In the genomic region with DNA sequence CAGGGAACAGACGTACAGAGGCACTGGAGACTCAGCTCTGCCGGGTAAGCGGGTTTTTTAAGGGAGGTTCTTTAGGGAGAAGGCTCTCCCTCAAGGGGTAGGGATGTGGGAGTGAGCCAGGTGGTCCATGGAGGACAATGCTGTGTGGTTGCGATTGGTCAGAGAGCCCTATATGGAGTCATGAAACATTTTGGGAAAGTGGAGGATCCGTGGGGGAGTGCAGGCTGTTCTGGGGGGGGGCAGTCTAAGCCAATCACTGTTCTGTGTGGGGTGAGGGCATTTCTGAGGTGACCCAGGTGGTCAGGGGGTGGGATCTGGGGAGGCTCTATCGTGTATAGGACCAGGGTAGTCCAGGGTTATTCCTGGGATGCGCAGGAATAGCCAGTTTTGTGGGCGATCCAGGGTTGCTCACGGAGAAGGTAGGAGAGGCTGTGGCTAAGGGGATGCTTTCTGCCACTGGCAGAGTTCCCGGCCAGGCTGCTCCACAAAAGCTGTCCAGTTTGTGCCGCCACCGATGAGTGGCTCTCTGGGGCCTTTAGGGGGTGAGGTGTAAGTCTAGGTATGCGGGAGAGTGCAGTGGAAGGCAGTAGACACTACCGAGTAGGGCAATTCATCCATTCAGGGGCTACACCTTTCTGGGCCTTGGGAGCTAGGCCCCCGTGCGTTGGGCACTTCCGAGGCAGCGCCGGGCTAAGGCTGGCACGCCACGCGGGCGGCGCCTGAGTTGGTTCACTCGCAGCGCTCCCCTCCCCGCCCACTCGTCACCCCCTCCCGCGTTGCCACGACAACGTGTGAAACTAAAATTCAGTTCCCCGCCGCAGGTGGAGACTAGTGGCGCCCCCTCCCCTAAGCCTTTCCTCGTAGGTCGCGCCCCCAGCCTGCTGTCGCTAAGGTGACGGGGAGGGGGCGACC, we compare ENCODE assay signal across 8 mouse cellular contexts. TPM values are rescaled to one million over a fixed set of nuclear protein-coding genes. Genes with fewer than 3 reads are reported as not detected.
DNase-seq lines count a peak whose midpoint lies in the region; ATAC-seq lines count a peak whose summit lies in the region.

No protein-coding gene starts in this region.

- ATAC-seq in heart, embryonic 13.5 days (ENCODE audit: extremely low read depth, insufficient number of reproducible peaks, low FRiP score, low TSS enrichment) = no peak
- ATAC-seq in liver, embryonic 13.5 days (ENCODE audit: low read depth) = peak; percentile 13; the same call in 1 of the 2 replicates

- H3K4me2 ChIP-seq in heart, embryonic 13.5 days = peak overlapping the region; percentile 90
- peak overlapping the region; percentile 89 for H3K4me2 ChIP-seq in liver, embryonic 13.5 days

- peak overlapping the region; percentile 64 for H3K4me3 ChIP-seq in heart, embryonic 13.5 days
- peak overlapping the region; percentile 67 for H3K4me3 ChIP-seq in liver, embryonic 13.5 days (replicated peaks)

- peak overlapping the region; percentile 85 for H3K27ac ChIP-seq in heart, embryonic 13.5 days (replicated peaks)
- H3K27ac ChIP-seq in liver, embryonic 13.5 days = peak overlapping the region; percentile 27; the same call in 1 of the 2 replicates

- peak overlapping the region; percentile 89 for H3K9ac ChIP-seq in heart, embryonic 13.5 days
- H3K9ac ChIP-seq in liver, embryonic 13.5 days = peak overlapping the region; percentile 62

- H3K27me3 ChIP-seq in heart, embryonic 13.5 days (replicated peaks) = peaks cover 62% of the 10 kb centered on the region
- peaks cover 48% of the 10 kb centered on the region for H3K27me3 ChIP-seq in liver, embryonic 13.5 days

- H3K4me1 ChIP-seq in heart, embryonic 13.5 days = peaks cover 26% of the 10 kb centered on the region
- H3K4me1 ChIP-seq in liver, embryonic 13.5 days (replicated peaks) = peaks cover 41% of the 10 kb centered on the region

- WGBS in heart, embryonic 13.5 days = 2% methylated on average over 41 of the region's 41 CpGs
- WGBS in liver, embryonic 13.5 days (ENCODE audit: insufficient replicate concordance) = 1% methylated on average over 40 of the region's 41 CpGs

- peak; percentile 37 for DNase-seq in gastrocnemius, postnatal 25 days
- no peak for DNase-seq in gastrocnemius, postnatal 4 days (ENCODE audit: low spot score in 2 of 2)
- peak; percentile 51 to 60 for DNase-seq in cerebellum, postnatal 36 days
- DNase-seq in kidney, postnatal 14 days = peak; percentile 61
- DNase-seq in liver, embryonic 13.5 days = no peak
- peak; percentile 65 for DNase-seq in naive thymus-derived CD4-positive, alpha-beta T cell, adult 2 months (ENCODE audit: low read depth)
- DNase-seq in thymus, postnatal 25 days = peak; percentile 66

- peaks cover 12% of the 10 kb centered on the region for H3K36me3 ChIP-seq in heart, embryonic 13.5 days
- H3K36me3 ChIP-seq in liver, embryonic 13.5 days = 0 out of 2 replicates have a peak, but pooled peaks cover 3% of the 10 kb centered on the region

- H3K9me3 ChIP-seq in heart, embryonic 13.5 days = no peaks in the 10 kb centered on the region
- H3K9me3 ChIP-seq in liver, embryonic 13.5 days (replicated peaks) = no peaks in the 10 kb centered on the region

RNA-seq across cellular contexts. Expression of a gene that starts 1.1 kb away (rescaled TPM):
- total RNA-seq in gastrocnemius, postnatal 25 days (2021) = 10 to 100 TPM; 12.8 to 17.5 TPM
- 10 to 100 TPM; 30.4 to 35.7 TPM for total RNA-seq in gastrocnemius, postnatal 4 days (2021)
- polyA plus RNA-seq in heart, embryonic 13.5 days (2015; fragmentation: Nextera tagmentation; extraction: Ambion mirVana) = 1.7 and 2.0 TPM in 2 replicates
- polyA plus RNA-seq in liver, embryonic 13.5 days (2015; fragmentation: Nextera tagmentation; extraction: Ambion mirVana) = 0.23 and 0.43 TPM in 2 replicates

RNA-seq across cellular contexts. Expression of a gene that starts 21.1 kb away (rescaled TPM):
- total RNA-seq in gastrocnemius, postnatal 25 days (2021) = 1 to 10 TPM; 4.2 to 4.9 TPM
- total RNA-seq in gastrocnemius, postnatal 4 days (2021) = 10 to 100 TPM; 13.6 to 15.2 TPM
- 15.1 and 15.3 TPM in 2 replicates for polyA plus RNA-seq in heart, embryonic 13.5 days (2015; fragmentation: Nextera tagmentation; extraction: Ambion mirVana)
- 4.8 and 4.9 TPM in 2 replicates for polyA plus RNA-seq in liver, embryonic 13.5 days (2015; fragmentation: Nextera tagmentation; extraction: Ambion mirVana)

RNA-seq across cellular contexts. Expression of a gene that starts 44.6 kb away (rescaled TPM):
- under 1 TPM; 0.29 to 0.31 TPM for total RNA-seq in gastrocnemius, postnatal 25 days (2021)
- total RNA-seq in gastrocnemius, postnatal 4 days (2021) = under 1 TPM; 0.31 to 0.32 TPM
- 0.27 and 0.45 TPM in 2 replicates for polyA plus RNA-seq in heart, embryonic 13.5 days (2015; fragmentation: Nextera tagmentation; extraction: Ambion mirVana)
- 0.12 and 0.14 TPM in 2 replicates for polyA plus RNA-seq in liver, embryonic 13.5 days (2015; fragmentation: Nextera tagmentation; extraction: Ambion mirVana)

Comparison
In these comparisons a context has a peak if more than half of its experiments do, and no peak if none do; other contexts are left out.
1. DNase-seq: peak in gastrocnemius, postnatal 25 days (single experiment), cerebellum, postnatal 36 days (2 of 2), kidney, postnatal 14 days (single experiment), naive thymus-derived CD4-positive, alpha-beta T cell, adult 2 months (single experiment) and thymus, postnatal 25 days (single experiment); none in gastrocnemius, postnatal 4 days (0 of 2) and liver, embryonic 13.5 days (single experiment).